Mouse (Mus musculus) kidney, embryonic 14.5 days (tissue): ENCODE results near the gene Cd2bp2. TPM values are rescaled to one million over a fixed set of nuclear protein-coding genes. Genes with fewer than 3 reads are reported as not detected.

ENCODE experiments used
- ATAC-seq: fragments of 200-750 bp; cut with Nextera tagmentation; 2 replicates; pipeline ENCODE4 v1.8.0; 2017; ENCODE audit warnings: moderate number of reproducible peaks, mild to moderate bottlenecking, moderate TSS enrichment, moderate library complexity; ENCODE audit not compliant: low FRiP score, low TSS enrichment
- H3K27ac ChIP-seq: fragments of 300-500 bp; sonication (generic); 2 replicates; pipeline ENCODE4 v1.5.1; 2014; ENCODE audit warnings: low read depth, mild to moderate bottlenecking, low read length, moderate library complexity, mixed read lengths
- H3K27me3 ChIP-seq: fragments of 300-500 bp; sonication (generic); 2 replicates; pipeline ENCODE4 v1.6.1; 2014; ENCODE audit warnings: mild to moderate bottlenecking, low read length; ENCODE audit not compliant: control insufficient read depth, insufficient read depth
- H3K36me3 ChIP-seq: fragments of 300-500 bp; sonication (generic); 2 replicates; pipeline ENCODE4 v1.6.1; 2014; ENCODE audit warnings: low read length, mixed read lengths; ENCODE audit not compliant: control insufficient read depth, insufficient read depth
- H3K4me1 ChIP-seq: fragments of 300-500 bp; sonication (generic); 2 replicates; pipeline ENCODE4 v1.6.1; 2014; ENCODE audit warnings: low read length, mixed read lengths; ENCODE audit not compliant: control insufficient read depth, insufficient read depth
- H3K4me2 ChIP-seq: fragments of 300-500 bp; sonication (generic); replicated peaks from 2 replicates; pipeline ENCODE4 v1.6.1; 2014; ENCODE audit warnings: low read depth, mild to moderate bottlenecking, low read length
- H3K4me3 ChIP-seq: fragments of 300-500 bp; sonication (generic); 2 replicates; pipeline ENCODE4 v1.5.1; 2014; ENCODE audit warnings: mild to moderate bottlenecking, low read length
- H3K9ac ChIP-seq: fragments of 300-500 bp; sonication (generic); 2 replicates; pipeline ENCODE4 v1.6.1; 2014; ENCODE audit warnings: low read depth, mild to moderate bottlenecking, low read length, moderate library complexity
- H3K9me3 ChIP-seq: fragments of 300-500 bp; sonication (generic); 2 replicates; pipeline ENCODE4 v1.6.1; 2016; ENCODE audit warnings: low read length; ENCODE audit not compliant: control insufficient read depth
- WGBS: fragments of 180-500 bp; shearing (Covaris S2); extraction: QIAGEN DNeasy Blood & Tissue Kit; methylation state at CpG from one replicate; pipeline ENCODE4 v1.1.7; 2014; 5-methylcytosine and 5-hydroxymethylcytosine counted together
- polyA plus RNA-seq: library from polyadenylated mRNA; unstranded; fragments of >200 nt; fragmentation: Nextera tagmentation; extraction: Ambion mirVana; gene quantifications from 2 replicates; pipeline ENCODE4 v1.2.1, GENCODE M21; 2014

Cd2bp2 gene
- polyA plus RNA-seq, 1 experiment from 2014 or later: 57.6 TPM

- no peak overlapping the region for H3K27ac ChIP-seq
- H3K4me3 ChIP-seq: no peak overlapping the region
- no peak overlapping the region for H3K9ac ChIP-seq
- no peaks in the 10 kb centered on the region for H3K4me1 ChIP-seq
- no peaks in the 10 kb centered on the region for H3K27me3 ChIP-seq
- no peak for ATAC-seq
- no peak overlapping the region for H3K4me2 ChIP-seq
- H3K9me3 ChIP-seq: no peaks in the 10 kb centered on the region
- H3K36me3 ChIP-seq: no peaks in the 10 kb centered on the region
- WGBS: 89% methylated on average over 7 of the region's 7 CpGs
Observed at GRCm38 (mm10) chr7:127144412-127144811, 51.4 kb downstream of the Cd2bp2 start.

DNA sequence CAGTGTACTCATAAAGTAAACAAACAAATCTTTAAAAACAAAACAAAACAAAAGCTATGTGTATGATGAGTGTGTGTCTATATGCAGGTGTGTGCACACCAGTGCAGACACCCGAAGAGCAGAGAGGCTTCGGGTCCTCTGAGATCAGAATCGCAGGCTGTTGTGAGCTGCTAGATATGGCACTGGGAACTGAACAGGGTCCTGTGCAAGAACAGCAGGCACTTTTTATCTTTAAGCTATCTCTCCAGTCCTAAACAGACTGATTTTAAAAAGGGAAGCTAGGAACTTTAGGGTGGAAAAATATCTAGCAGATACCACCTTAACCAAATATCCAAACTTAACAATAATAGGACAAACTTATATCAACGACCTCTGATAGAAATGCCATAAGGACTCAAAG lies 53.2 kb downstream of the Cd2bp2 start:
- no peak for ATAC-seq
- no peak overlapping the region for H3K4me2 ChIP-seq
- H3K9me3 ChIP-seq: no peaks in the 10 kb centered on the region
- 0 out of 2 replicates have a peak, but pooled peaks cover 3% of the 10 kb centered on the region for H3K4me1 ChIP-seq
- H3K27ac ChIP-seq: no peak overlapping the region
- 88% methylated on average over 4 of the region's 4 CpGs for WGBS
- no peak overlapping the region for H3K9ac ChIP-seq
- H3K4me3 ChIP-seq: no peak overlapping the region
- no peaks in the 10 kb centered on the region for H3K36me3 ChIP-seq
- no peaks in the 10 kb centered on the region for H3K27me3 ChIP-seq

DNA sequence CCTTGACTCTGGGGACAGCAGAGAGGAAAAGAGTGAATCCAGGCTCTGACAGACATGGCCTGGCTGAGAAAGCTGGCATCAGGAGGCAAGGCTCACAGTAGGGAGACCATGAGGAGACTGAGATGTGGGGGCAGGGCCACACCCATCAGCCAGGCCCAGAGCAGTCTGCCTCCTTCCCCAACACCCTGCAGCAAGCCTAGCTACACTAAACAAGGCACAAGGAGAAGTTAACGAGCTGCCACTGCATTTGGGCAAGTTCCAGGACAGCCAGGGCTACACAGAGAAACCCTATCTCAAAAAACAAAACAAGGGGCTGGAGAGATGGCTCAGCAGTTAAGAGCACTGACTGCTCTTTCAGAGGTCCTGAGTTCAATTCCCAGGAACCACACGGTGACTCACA lies 53.6 kb downstream of the Cd2bp2 start:
- no peak overlapping the region for H3K4me3 ChIP-seq
- H3K36me3 ChIP-seq: no peaks in the 10 kb centered on the region
- H3K9me3 ChIP-seq: no peaks in the 10 kb centered on the region
- H3K4me2 ChIP-seq: no peak overlapping the region
- H3K27me3 ChIP-seq: no peaks in the 10 kb centered on the region
- no peak overlapping the region for H3K27ac ChIP-seq
- ATAC-seq: no peak
- H3K9ac ChIP-seq: no peak overlapping the region
- H3K4me1 ChIP-seq: 0 out of 2 replicates have a peak, but pooled peaks cover 4% of the 10 kb centered on the region
- 44% methylated on average over 2 of the region's 2 CpGs for WGBS

Other genes with a start within 250 kb of the Cd2bp2 start
- gene Asphd1, start 246.5 kb downstream of the Cd2bp2 start, polyA plus RNA-seq: 0.16 and 0.34 TPM in 2 replicates
- 1.1 and 1.7 TPM in 2 replicates for gene Sez6l2, start 245.5 kb downstream of the Cd2bp2 start, polyA plus RNA-seq
- 77.4 and 89.1 TPM in 2 replicates for gene Cdipt, start 220.1 kb downstream of the Cd2bp2 start, polyA plus RNA-seq
- gene Cdiptos, start 220.0 kb downstream of the Cd2bp2 start, polyA plus RNA-seq: 1.3 and 2.5 TPM in 2 replicates
- gene Mvp, start 181.4 kb downstream of the Cd2bp2 start, polyA plus RNA-seq: 7.7 and 9.7 TPM in 2 replicates
- 0.31 and 0.38 TPM in 2 replicates for gene Pagr1b, start 179.6 kb downstream of the Cd2bp2 start, polyA plus RNA-seq
- 41.3 and 89.2 TPM in 2 replicates for gene Pagr1a, start 178.7 kb downstream of the Cd2bp2 start, polyA plus RNA-seq
- 21.8 and 65.4 TPM in 2 replicates for gene Gm42742, start 175.0 kb downstream of the Cd2bp2 start, polyA plus RNA-seq
- gene Prrt2, start 174.8 kb downstream of the Cd2bp2 start, polyA plus RNA-seq: 4.1 and 9.6 TPM in 2 replicates
- 73.1 and 77.6 TPM in 2 replicates for gene Maz, start 169.0 kb downstream of the Cd2bp2 start, polyA plus RNA-seq
- 129 and 151 TPM in 2 replicates for gene Kif22, start 153.6 kb downstream of the Cd2bp2 start, polyA plus RNA-seq
- not detected in 2 replicates for gene Zg16, start 108.7 kb downstream of the Cd2bp2 start, polyA plus RNA-seq
- gene AI467606, start 104.7 kb downstream of the Cd2bp2 start, polyA plus RNA-seq: 3.5 TPM in 2 replicates
- 8.9 and 13.0 TPM in 2 replicates for gene Qprt, start 73.8 kb downstream of the Cd2bp2 start, polyA plus RNA-seq
- 0.14 and 0.26 TPM in 2 replicates for gene Spn, start 58.2 kb downstream of the Cd2bp2 start, polyA plus RNA-seq
- gene Tbc1d10b, start 12.4 kb upstream of the Cd2bp2 start, polyA plus RNA-seq: 13.5 and 19.7 TPM in 2 replicates
- gene Mylpf, start 12.8 kb upstream of the Cd2bp2 start, polyA plus RNA-seq: 10.3 and 11.2 TPM in 2 replicates
- 23.0 and 26.2 TPM in 2 replicates for gene Zfp553, start 37.0 kb upstream of the Cd2bp2 start, polyA plus RNA-seq
- 18.5 and 21.6 TPM in 2 replicates for gene Sept1, start 37.1 kb upstream of the Cd2bp2 start, polyA plus RNA-seq
- 59.3 and 94.9 TPM in 2 replicates for gene Zfp771, start 48.2 kb upstream of the Cd2bp2 start, polyA plus RNA-seq
- gene Dctpp1, start 64.7 kb upstream of the Cd2bp2 start, polyA plus RNA-seq: 252 and 290 TPM in 2 replicates
- gene Sephs2, start 78.0 kb upstream of the Cd2bp2 start, polyA plus RNA-seq: 112 and 132 TPM in 2 replicates
- 0.80 and 1.0 TPM in 2 replicates for gene Itgal, start 100.2 kb upstream of the Cd2bp2 start, polyA plus RNA-seq
- 7.0 and 7.6 TPM in 2 replicates for gene Zfp768, start 149.5 kb upstream of the Cd2bp2 start, polyA plus RNA-seq
- 5.7 and 8.4 TPM in 2 replicates for gene Zfp747, start 180.0 kb upstream of the Cd2bp2 start, polyA plus RNA-seq
- gene 9130019O22Rik, start 191.1 kb upstream of the Cd2bp2 start, polyA plus RNA-seq: 2.6 and 7.2 TPM in 2 replicates
- gene E430018J23Rik, start 197.6 kb upstream of the Cd2bp2 start, polyA plus RNA-seq: 5.5 and 8.0 TPM in 2 replicates
- 6.8 and 8.8 TPM in 2 replicates for gene Zfp764, start 210.8 kb upstream of the Cd2bp2 start, polyA plus RNA-seq
- gene Zfp688, start 226.0 kb upstream of the Cd2bp2 start, polyA plus RNA-seq: 26.8 and 27.6 TPM in 2 replicates